Mouse (Mus musculus): ENCODE measurements around the gene Nck2. TPM values are rescaled to one million over a fixed set of nuclear protein-coding genes. Genes with fewer than 3 reads are reported as not detected.
"Not testable (repeated sequence)": the region's sequence is repeated elsewhere in the genome, so short reads cannot be mapped to it uniquely, and the experiment has no call there.

Gene Nck2
- polyA plus RNA-seq, 1 experiment from 2014 or later = 28.8 TPM

GRCm38 (mm10) chr1:43532279-43532678 lies 87.9 kb downstream of the Nck2 start:
- H3K27me3 ChIP-seq (ENCODE audit: control insufficient read depth, insufficient read depth, low read length) = no peaks in the 10 kb centered on the region
- H3K27ac ChIP-seq (replicated peaks in 1 of 2; ENCODE audit: control insufficient read depth in 1 of 2, insufficient read depth in 1 of 2, low read depth in 2 of 2, low read length in 2 of 2) = no peak overlapping the region
- peaks cover 23 to 52% of the 10 kb centered on the region in 2 experiments for H3K4me1 ChIP-seq (ENCODE audit: control insufficient read depth in 2 of 2, insufficient read depth in 2 of 2, low read length in 2 of 2)
- WGBS = 39% methylated on average over 4 of the region's 4 CpGs
- ATAC-seq (ENCODE audit: insufficient number of reproducible peaks, insufficient read depth, low FRiP score, low read depth) = no peak
- no peaks in the 10 kb centered on the region for H3K9me3 ChIP-seq (ENCODE audit: control insufficient read depth, low read length)
- no peak overlapping the region for H3K4me3 ChIP-seq (ENCODE audit: control insufficient read depth in 1 of 2, insufficient read depth in 1 of 2, low read depth in 1 of 2, low read length in 2 of 2)
- no peak overlapping the region for H3K9ac ChIP-seq (ENCODE audit: low read length)
- H3K36me3 ChIP-seq (ENCODE audit: control insufficient read depth, insufficient read depth, low read length) = no peaks in the 10 kb centered on the region; the same call in 1 of the 2 replicates
- H3K4me2 ChIP-seq (ENCODE audit: low read length) = no peak overlapping the region

GRCm38 (mm10) chr1:43533497-43533896 lies 89.1 kb downstream of the Nck2 start:
- H3K4me2 ChIP-seq (ENCODE audit: low read length); ATAC-seq (ENCODE audit: insufficient number of reproducible peaks, insufficient read depth, low FRiP score, low read depth); H3K27me3 ChIP-seq (ENCODE audit: control insufficient read depth, insufficient read depth, low read length); H3K36me3 ChIP-seq (ENCODE audit: control insufficient read depth, insufficient read depth, low read length); H3K9ac ChIP-seq (ENCODE audit: low read length); H3K4me3 ChIP-seq (ENCODE audit: control insufficient read depth in 1 of 2, insufficient read depth in 1 of 2, low read depth in 1 of 2, low read length in 2 of 2); H3K9me3 ChIP-seq (ENCODE audit: control insufficient read depth, low read length): not testable (repeated sequence)
- Histone ChIP-seq H3K4me1 (ENCODE audit: control insufficient read depth in 2 of 2, insufficient read depth in 2 of 2, low read length in 2 of 2) (peaks cover 23 to 55% of the 10 kb centered on the region in 2 experiments), H3K27ac (replicated peaks in 1 of 2; ENCODE audit: control insufficient read depth in 1 of 2, insufficient read depth in 1 of 2, low read depth in 2 of 2, low read length in 2 of 2) (peak overlapping the region; percentile 59 to 62)
- WGBS = 66% methylated on average over 11 of the region's 11 CpGs

- no peaks in the 10 kb centered on the region; the same call in 1 of the 2 replicates for H3K36me3 ChIP-seq (ENCODE audit: control insufficient read depth, insufficient read depth, low read length)
- no peak overlapping the region for H3K4me3 ChIP-seq (ENCODE audit: control insufficient read depth in 1 of 2, insufficient read depth in 1 of 2, low read depth in 1 of 2, low read length in 2 of 2)
- WGBS = 42% methylated on average over 5 of the region's 5 CpGs
- peak overlapping the region in 1 of 2 experiments; percentile 62 for H3K27ac ChIP-seq (replicated peaks in 1 of 2; ENCODE audit: control insufficient read depth in 1 of 2, insufficient read depth in 1 of 2, low read depth in 2 of 2, low read length in 2 of 2)
- H3K4me2 ChIP-seq (ENCODE audit: low read length) = no peak overlapping the region
- no peaks in the 10 kb centered on the region for H3K9me3 ChIP-seq (ENCODE audit: control insufficient read depth, low read length)
- H3K9ac ChIP-seq (ENCODE audit: low read length) = no peak overlapping the region
- H3K4me1 ChIP-seq (ENCODE audit: control insufficient read depth in 2 of 2, insufficient read depth in 2 of 2, low read length in 2 of 2) = peaks cover 23 to 60% of the 10 kb centered on the region in 2 experiments
- H3K27me3 ChIP-seq (ENCODE audit: control insufficient read depth, insufficient read depth, low read length) = no peaks in the 10 kb centered on the region
- no peak for ATAC-seq (ENCODE audit: insufficient number of reproducible peaks, insufficient read depth, low FRiP score, low read depth)
Measured at GRCm38 (mm10) chr1:43534060-43534760, 89.8 kb downstream of the Nck2 start.

- Histone ChIP-seq H3K4me3 (ENCODE audit: control insufficient read depth in 1 of 2, insufficient read depth in 1 of 2, low read depth in 1 of 2, low read length in 2 of 2) (no peak overlapping the region), H3K27me3 (ENCODE audit: control insufficient read depth, insufficient read depth, low read length) (no peaks in the 10 kb centered on the region), H3K4me2 (ENCODE audit: low read length) (0 out of 2 replicates have a peak overlapping the region, but pooled peaks have one; percentile 24), H3K27ac (replicated peaks in 1 of 2; ENCODE audit: control insufficient read depth in 1 of 2, insufficient read depth in 1 of 2, low read depth in 2 of 2, low read length in 2 of 2) (peak overlapping the region; percentile 71 to 75), H3K36me3 (ENCODE audit: control insufficient read depth, insufficient read depth, low read length) (no peaks in the 10 kb centered on the region; the same call in 1 of the 2 replicates), H3K4me1 (ENCODE audit: control insufficient read depth in 2 of 2, insufficient read depth in 2 of 2, low read length in 2 of 2) (peaks cover 23 to 58% of the 10 kb centered on the region in 2 experiments), H3K9me3 (ENCODE audit: control insufficient read depth, low read length) (no peaks in the 10 kb centered on the region), H3K9ac (ENCODE audit: low read length) (peak overlapping the region; percentile 31; the same call in 1 of the 2 replicates)
- WGBS = 19% methylated on average over 6 of the region's 6 CpGs
- no peak; the same call in 1 of the 2 replicates for ATAC-seq (ENCODE audit: insufficient number of reproducible peaks, insufficient read depth, low FRiP score, low read depth)
Measured at GRCm38 (mm10) chr1:43535519-43536000, 91.2 kb downstream of the Nck2 start.

- 73% methylated on average over 2 of the region's 2 CpGs for WGBS
- H3K9ac ChIP-seq (ENCODE audit: low read length) = no peak overlapping the region
- H3K4me1 ChIP-seq (ENCODE audit: control insufficient read depth in 2 of 2, insufficient read depth in 2 of 2, low read length in 2 of 2) = peaks cover 20 to 55% of the 10 kb centered on the region in 2 experiments
- no peak for ATAC-seq (ENCODE audit: insufficient number of reproducible peaks, insufficient read depth, low FRiP score, low read depth)
- peak overlapping the region in 1 of 2 experiments; percentile 71; a peak in 1 of 4 replicates for H3K27ac ChIP-seq (replicated peaks in 1 of 2; ENCODE audit: control insufficient read depth in 1 of 2, insufficient read depth in 1 of 2, low read depth in 2 of 2, low read length in 2 of 2)
- no peak overlapping the region for H3K4me3 ChIP-seq (ENCODE audit: control insufficient read depth in 1 of 2, insufficient read depth in 1 of 2, low read depth in 1 of 2, low read length in 2 of 2)
- H3K9me3 ChIP-seq (ENCODE audit: control insufficient read depth, low read length) = no peaks in the 10 kb centered on the region
- H3K27me3 ChIP-seq (ENCODE audit: control insufficient read depth, insufficient read depth, low read length) = no peaks in the 10 kb centered on the region
- H3K4me2 ChIP-seq (ENCODE audit: low read length) = no peak overlapping the region
- H3K36me3 ChIP-seq (ENCODE audit: control insufficient read depth, insufficient read depth, low read length) = no peaks in the 10 kb centered on the region; the same call in 1 of the 2 replicates
Measured at GRCm38 (mm10) chr1:43536266-43536665, 91.9 kb downstream of the Nck2 start.

GRCm38 (mm10) chr1:43537021-43537420 lies 92.6 kb downstream of the Nck2 start:
- H3K36me3 ChIP-seq (ENCODE audit: control insufficient read depth, insufficient read depth, low read length) = no peaks in the 10 kb centered on the region; the same call in 1 of the 2 replicates
- no peak overlapping the region for H3K4me2 ChIP-seq (ENCODE audit: low read length)
- H3K27ac ChIP-seq (replicated peaks in 1 of 2; ENCODE audit: control insufficient read depth in 1 of 2, insufficient read depth in 1 of 2, low read depth in 2 of 2, low read length in 2 of 2) = no peak overlapping the region
- H3K4me3 ChIP-seq (ENCODE audit: control insufficient read depth in 1 of 2, insufficient read depth in 1 of 2, low read depth in 1 of 2, low read length in 2 of 2) = no peak overlapping the region
- WGBS = 87% methylated on average over 3 of the region's 3 CpGs
- no peaks in the 10 kb centered on the region for H3K27me3 ChIP-seq (ENCODE audit: control insufficient read depth, insufficient read depth, low read length)
- H3K4me1 ChIP-seq (ENCODE audit: control insufficient read depth in 2 of 2, insufficient read depth in 2 of 2, low read length in 2 of 2) = peaks cover 18 to 55% of the 10 kb centered on the region in 2 experiments
- no peak overlapping the region for H3K9ac ChIP-seq (ENCODE audit: low read length)
- no peaks in the 10 kb centered on the region for H3K9me3 ChIP-seq (ENCODE audit: control insufficient read depth, low read length)
- ATAC-seq (ENCODE audit: insufficient number of reproducible peaks, insufficient read depth, low FRiP score, low read depth) = no peak

- H3K27ac ChIP-seq (replicated peaks in 1 of 2; ENCODE audit: control insufficient read depth in 1 of 2, insufficient read depth in 1 of 2, low read depth in 2 of 2, low read length in 2 of 2) = no peak overlapping the region
- no peaks in the 10 kb centered on the region for H3K27me3 ChIP-seq (ENCODE audit: control insufficient read depth, insufficient read depth, low read length)
- H3K4me2 ChIP-seq (ENCODE audit: low read length) = no peak overlapping the region
- no peak overlapping the region for H3K9ac ChIP-seq (ENCODE audit: low read length)
- no peak overlapping the region for H3K4me3 ChIP-seq (ENCODE audit: control insufficient read depth in 1 of 2, insufficient read depth in 1 of 2, low read depth in 1 of 2, low read length in 2 of 2)
- ATAC-seq (ENCODE audit: insufficient number of reproducible peaks, insufficient read depth, low FRiP score, low read depth) = no peak
- H3K9me3 ChIP-seq (ENCODE audit: control insufficient read depth, low read length) = no peaks in the 10 kb centered on the region
- peaks cover 16 to 52% of the 10 kb centered on the region in 2 experiments for H3K4me1 ChIP-seq (ENCODE audit: control insufficient read depth in 2 of 2, insufficient read depth in 2 of 2, low read length in 2 of 2)
- no peaks in the 10 kb centered on the region; the same call in 1 of the 2 replicates for H3K36me3 ChIP-seq (ENCODE audit: control insufficient read depth, insufficient read depth, low read length)
Measured at GRCm38 (mm10) chr1:43537496-43537895, 93.1 kb downstream of the Nck2 start.
